Mouse (Mus musculus): ENCODE results near the gene Spem1.
"Not testable (repeated sequence)": the region's sequence is repeated elsewhere in the genome, so short reads cannot be mapped to it uniquely, and the experiment has no call there.

The Spem1 gene

GRCm38 (mm10) chr11:69822080-69822479 is at the start of gene Spem1:
TSS of gene Spem1 (minus strand) at chr11:69822180.
- DNase-seq, result no peak

GRCm38 (mm10) chr11:69870289-69871069 is 48.5 kb upstream of the Spem1 start:
- DNase-seq, result no peak

- DNase-seq, result no peak
Measured at GRCm38 (mm10) chr11:69867335-69867734, 45.4 kb upstream of the Spem1 start.

- no peak for DNase-seq
Measured at GRCm38 (mm10) chr11:69865561-69865960, 43.6 kb upstream of the Spem1 start.

- DNase-seq, result no peak
Measured at GRCm38 (mm10) chr11:69864138-69864860, 42.3 kb upstream of the Spem1 start.

GRCm38 (mm10) chr11:69863729-69864128 is 41.7 kb upstream of the Spem1 start:
- not testable (repeated sequence) for DNase-seq

GRCm38 (mm10) chr11:69858113-69858998 is 36.4 kb upstream of the Spem1 start, which contains the start of gene Tnk1:
TSS of gene Tnk1 (minus strand) at chr11:69858730.
- DNase-seq, result no peak

- peak; percentile 74 for DNase-seq
Measured at GRCm38 (mm10) chr11:69855347-69855746, 33.4 kb upstream of the Spem1 start.

GRCm38 (mm10) chr11:69854680-69855079 is 32.7 kb upstream of the Spem1 start:
- no peak for DNase-seq

GRCm38 (mm10) chr11:69853994-69854393 is 32.0 kb upstream of the Spem1 start:
- DNase-seq, result peak; percentile 25

- no peak for DNase-seq
Measured at GRCm38 (mm10) chr11:69850754-69851153, 28.8 kb upstream of the Spem1 start.

GRCm38 (mm10) chr11:69849884-69850283 is 27.9 kb upstream of the Spem1 start:
- DNase-seq, result no peak

GRCm38 (mm10) chr11:69849128-69849527 is 27.1 kb upstream of the Spem1 start:
- DNase-seq, result no peak

GRCm38 (mm10) chr11:69848021-69848420 is 26.0 kb upstream of the Spem1 start:
- DNase-seq, result no peak

GRCm38 (mm10) chr11:69846738-69847688 is 25.0 kb upstream of the Spem1 start:
- DNase-seq, result peak; percentile 10

- DNase-seq, result peak; percentile 98
Measured at GRCm38 (mm10) chr11:69846198-69846680, 24.3 kb upstream of the Spem1 start, which contains the start of gene Plscr3. TSS of gene Plscr3 (plus strand) at chr11:69846376.

GRCm38 (mm10) chr11:69838714-69839104 is 16.7 kb upstream of the Spem1 start:
- DNase-seq, result peak; percentile 52

GRCm38 (mm10) chr11:69837952-69838713 is 16.2 kb upstream of the Spem1 start, which contains the start of gene Tmem256:
TSS of gene Tmem256 (plus strand) at chr11:69838514.
- peak; percentile 97 for DNase-seq

GRCm38 (mm10) chr11:69837604-69837951 is 15.6 kb upstream of the Spem1 start, which contains the start of gene Nlgn2:
TSS of gene Nlgn2 (minus strand) at chr11:69837784.
- DNase-seq, result no peak

GRCm38 (mm10) chr11:69836703-69837576 is 15.0 kb upstream of the Spem1 start:
- DNase-seq, result peak; percentile 68
